Mouse (Mus musculus): ENCODE results near the gene Rhbdl2. TPM values are rescaled to one million over a fixed set of nuclear protein-coding genes. Genes with fewer than 3 reads are reported as not detected.

Rhbdl2 gene
- total RNA-seq, 2 experiments from 2014 or later, result not detected

GRCm38 (mm10) chr4:123812525-123812924, 24.9 kb downstream of the Rhbdl2 start:
- no peak for DNase-seq (ENCODE audit: low spot score)

- no peak for DNase-seq (ENCODE audit: low spot score)
Measured at GRCm38 (mm10) chr4:123814030-123814501, 26.4 kb downstream of the Rhbdl2 start.

- no peak for DNase-seq (ENCODE audit: low spot score)
Measured at GRCm38 (mm10) chr4:123819093-123819610, 31.5 kb downstream of the Rhbdl2 start.

- no peak for DNase-seq (ENCODE audit: low spot score)
Measured at GRCm38 (mm10) chr4:123842126-123842525, 54.5 kb downstream of the Rhbdl2 start.

GRCm38 (mm10) chr4:123856888-123857287, 69.2 kb downstream of the Rhbdl2 start:
- no peak for DNase-seq (ENCODE audit: low spot score)

- DNase-seq (ENCODE audit: low spot score), result no peak
Measured at GRCm38 (mm10) chr4:123858090-123858489, 70.4 kb downstream of the Rhbdl2 start.

- DNase-seq (ENCODE audit: low spot score), result no peak
Measured at GRCm38 (mm10) chr4:123859379-123859778, 71.7 kb downstream of the Rhbdl2 start, which contains the start of gene 4933427I04Rik. TSS of gene 4933427I04Rik (plus strand) at chr4:123859679.

- no peak for DNase-seq (ENCODE audit: low spot score)
Measured at GRCm38 (mm10) chr4:123859803-123860202, 72.1 kb downstream of the Rhbdl2 start.

- no peak for DNase-seq (ENCODE audit: low spot score)
Measured at GRCm38 (mm10) chr4:123860621-123861020, 72.9 kb downstream of the Rhbdl2 start.

Other genes with a start within 250 kb of the Rhbdl2 start
- 10 to 100 TPM; 49.0 to 55.4 TPM for gene Macf1, start 103.5 kb upstream of the Rhbdl2 start, total RNA-seq (2021)
- gene Ndufs5, start 69.7 kb upstream of the Rhbdl2 start, total RNA-seq (2021), result 100 to 1,000 TPM; 270 to 291 TPM
- 10 to 100 TPM; 22.0 to 23.3 TPM for gene Akirin1, start 37.5 kb upstream of the Rhbdl2 start, total RNA-seq (2021)
- not detected for gene 4933427I04Rik, start 71.8 kb downstream of the Rhbdl2 start, total RNA-seq (2021)
- gene Mycbp, start 117.0 kb downstream of the Rhbdl2 start, total RNA-seq (2021), result 10 to 100 TPM; 17.9 to 19.5 TPM
- gene Rragc, start 129.6 kb downstream of the Rhbdl2 start, total RNA-seq (2021), result 10 to 100 TPM; 18.7 to 23.1 TPM
- gene 4930535I16Rik, start 130.1 kb downstream of the Rhbdl2 start, total RNA-seq (2021), result not detected